In the genomic region with DNA sequence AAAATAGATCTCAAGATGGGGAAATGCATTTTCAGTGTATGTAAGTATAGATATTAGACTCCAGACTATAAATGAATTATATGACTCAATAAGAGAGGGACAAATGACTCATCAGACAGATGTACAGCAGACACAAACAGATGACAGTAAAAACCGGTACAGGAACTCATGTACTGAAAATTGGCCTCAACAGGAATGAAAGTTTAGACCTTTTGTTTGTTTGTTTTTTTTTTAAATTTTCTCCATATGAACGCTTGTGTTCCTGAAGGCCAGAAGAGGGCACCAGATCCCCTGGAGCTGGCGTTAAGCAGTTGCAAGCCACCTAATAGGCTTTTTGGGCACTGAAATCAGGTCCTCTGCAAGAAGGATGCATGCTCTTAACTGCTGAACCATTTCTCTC, we compare ENCODE assay signal across 9 mouse cellular contexts. TPM values are rescaled to one million over a fixed set of nuclear protein-coding genes. Genes with fewer than 3 reads are reported as not detected.
DNase-seq lines count a peak whose midpoint lies in the region; TF ChIP-seq lines count a peak whose summit lies in the region.
"Had no signal": no experiment of that assay in that cellular context is flagged by ENCODE, and none has a peak within 500 bp of the region (broad histone marks: within the 10 kb centered on the region; RNA-seq: fewer than 3 reads in every experiment).

No protein-coding gene starts in this region.

- no peaks in the 10 kb centered on the region for H3K4me1 ChIP-seq in heart, adult 2 months (ENCODE audit: control insufficient read depth, insufficient read depth, low read length)
- peaks cover 2% of the 10 kb centered on the region for H3K4me1 ChIP-seq in bone marrow, adult 2 months (ENCODE audit: control insufficient read depth, insufficient read depth, low read length)
- H3K4me1 ChIP-seq: midbrain, embryonic 13.5 days had no signal

- intact Hi-C loops in heart, adult 2 months (cut with DNase I), result no loop called here

- TF ChIP-seq POLR2A in heart, adult 2 months (IDR thresholded peaks at IDR 0.05; ENCODE audit: insufficient read depth, low read depth, low read length), result no peak
- no peak for TF ChIP-seq POLR2A in bone marrow, adult 2 months (IDR thresholded peaks at IDR 0.05; ENCODE audit: borderline replicate concordance, control insufficient read depth, low read depth, low read length)

- H3K27me3 ChIP-seq in heart, adult 2 months (ENCODE audit: control insufficient read depth, insufficient read depth, low read length), result no peaks in the 10 kb centered on the region
- H3K27me3 ChIP-seq: midbrain, embryonic 13.5 days had no signal

- H3K79me2 ChIP-seq in heart, adult 2 months (replicated peaks; ENCODE audit: control insufficient read depth, insufficient read depth, low read length), result no peaks in the 10 kb centered on the region

- no peak overlapping the region for H3K9ac ChIP-seq in heart, adult 2 months (ENCODE audit: low read depth, low read length)
- H3K9ac ChIP-seq: midbrain, embryonic 13.5 days had no signal

- DNase-seq in heart, adult 2 months, result no peak
- no peak for DNase-seq in heart, adult 8-10 months (ENCODE audit: low spot score)
- peak; percentile 10 for DNase-seq in lung, postnatal 36 days
- DNase-seq in lung, postnatal 10 days, result no peak
- peak; percentile 20 for DNase-seq in retina, postnatal 7 days (ENCODE audit: low read depth, low spot score)
- no peak for DNase-seq in right cerebral cortex, postnatal 14 days
- no peak for DNase-seq in spleen, postnatal 4 days (ENCODE audit: low spot score in 2 of 2)

- no peak overlapping the region for H3K27ac ChIP-seq in heart, adult 2 months
- no peak overlapping the region for H3K27ac ChIP-seq in bone marrow, adult 2 months (ENCODE audit: control insufficient read depth, insufficient read depth, low read depth, low read length, poor library complexity)
- H3K27ac ChIP-seq: midbrain, embryonic 13.5 days had no signal

- 8% methylated on average over 3 of the region's 3 CpGs for WGBS in heart, adult 2 months
- WGBS in bone marrow, adult 2 months, result 6% methylated on average over 3 of the region's 3 CpGs

- H3K36me3 ChIP-seq in heart, adult 2 months (ENCODE audit: control insufficient read depth, insufficient read depth, low read length), result no peaks in the 10 kb centered on the region
- H3K36me3 ChIP-seq: midbrain, embryonic 13.5 days had no signal

- no peak for TF ChIP-seq EP300 in heart, adult 2 months (IDR thresholded peaks at IDR 0.05; ENCODE audit: insufficient read depth, low read depth, low read length)

- H3K4me3 ChIP-seq in heart, adult 2 months, result no peak overlapping the region
- no peak overlapping the region for H3K4me3 ChIP-seq in bone marrow, adult 2 months (replicated peaks; ENCODE audit: control insufficient read depth, low read depth, low read length)
- H3K4me3 ChIP-seq: midbrain, embryonic 13.5 days had no signal

- peak; percentile 60 for TF ChIP-seq CTCF in heart, adult 2 months (IDR thresholded peaks at IDR 0.05)
- TF ChIP-seq CTCF in bone marrow, adult 2 months (IDR thresholded peaks at IDR 0.05; ENCODE audit: control insufficient read depth, insufficient read depth, low read length), result peak; percentile 59

RNA-seq across cellular contexts. Expression of gene Sc5d, which starts 49.8 kb away (rescaled TPM):
- total RNA-seq in heart, adult 2 months (2021), result 10 to 100 TPM; 15.8 to 19.1 TPM
- polyA plus RNA-seq in heart, adult 2 months (2012; rRNA removed), result 24.3 and 59.2 TPM in 2 replicates
- 10 to 100 TPM; 16.9 to 20.1 (median 19.2) TPM for total RNA-seq in heart, adult 8-10 months (2022)
- polyA plus RNA-seq in bone marrow, adult 2 months (2011; ENCODE audit: insufficient read depth, insufficient read length, low replicate concordance, missing spikeins), result 4.2 and 6.5 TPM in 2 replicates

Comparison
In these comparisons a context has a peak if more than half of its experiments do, and no peak if none do; other contexts are left out.
1. DNase-seq: peak in lung, postnatal 36 days (single experiment) and retina, postnatal 7 days (single experiment); none in heart, adult 2 months (0 of 2), heart, adult 8-10 months (single experiment), lung, postnatal 10 days (single experiment), right cerebral cortex, postnatal 14 days (single experiment) and spleen, postnatal 4 days (0 of 2).